Mouse (Mus musculus) forebrain, embryonic 13.5 days (tissue): ENCODE measurements around the gene Pnkp. TPM values are rescaled to one million over a fixed set of nuclear protein-coding genes. Genes with fewer than 3 reads are reported as not detected.

Experiments used
- ATAC-seq: fragments of 200-750 bp; cut with Nextera tagmentation; 2 replicates; pipeline ENCODE4 v1.8.0; 2017
- H3K27ac ChIP-seq: fragments of 300-500 bp; sonication (generic); 2 replicates; pipeline ENCODE4 v1.5.1; 2015; ENCODE audit warnings: inconsistent platforms, mild to moderate bottlenecking, moderate library complexity
- H3K27me3 ChIP-seq: fragments of 300-500 bp; sonication (generic); 2 replicates; pipeline ENCODE4 v1.6.1; 2015; ENCODE audit warnings: mild to moderate bottlenecking, inconsistent platforms
- H3K36me3 ChIP-seq: fragments of 300-500 bp; sonication (generic); 2 replicates; pipeline ENCODE4 v1.6.1; 2015; ENCODE audit warnings: mild to moderate bottlenecking, inconsistent platforms; ENCODE audit not compliant: poor library complexity, severe bottlenecking
- H3K4me1 ChIP-seq: fragments of 300-500 bp; sonication (generic); 2 replicates; pipeline ENCODE4 v1.6.1; 2015; ENCODE audit warnings: inconsistent platforms
- H3K4me2 ChIP-seq: fragments of 300-500 bp; sonication (generic); 2 replicates; pipeline ENCODE4 v1.6.1; 2015; ENCODE audit warnings: inconsistent platforms, mild to moderate bottlenecking, moderate library complexity
- H3K4me3 ChIP-seq: fragments of 300-500 bp; sonication (generic); 2 replicates; pipeline ENCODE4 v1.5.1; 2015; ENCODE audit warnings: mild to moderate bottlenecking, inconsistent platforms
- H3K9ac ChIP-seq: fragments of 300-500 bp; sonication (generic); 2 replicates; pipeline ENCODE4 v1.6.1; 2015; ENCODE audit warnings: mild to moderate bottlenecking, inconsistent platforms
- H3K9me3 ChIP-seq: fragments of 300-500 bp; sonication (generic); replicated peaks from 2 replicates; pipeline ENCODE4 v1.6.1; 2016; ENCODE audit warnings: inconsistent platforms
- WGBS: fragments of 180-500 bp; shearing (Covaris S2); methylation state at CpG from one replicate; pipeline ENCODE4 v1.1.7; 2015; 5-methylcytosine and 5-hydroxymethylcytosine counted together
- polyA plus RNA-seq: library from polyadenylated mRNA; unstranded; fragments of >200 nt; fragmentation: Nextera tagmentation; extraction: Ambion mirVana; gene quantifications from 2 replicates; pipeline ENCODE4 v1.2.1, GENCODE M21; 2015

Pnkp gene
- polyA plus RNA-seq = 34.9 and 38.1 TPM in 2 replicates

DNA sequence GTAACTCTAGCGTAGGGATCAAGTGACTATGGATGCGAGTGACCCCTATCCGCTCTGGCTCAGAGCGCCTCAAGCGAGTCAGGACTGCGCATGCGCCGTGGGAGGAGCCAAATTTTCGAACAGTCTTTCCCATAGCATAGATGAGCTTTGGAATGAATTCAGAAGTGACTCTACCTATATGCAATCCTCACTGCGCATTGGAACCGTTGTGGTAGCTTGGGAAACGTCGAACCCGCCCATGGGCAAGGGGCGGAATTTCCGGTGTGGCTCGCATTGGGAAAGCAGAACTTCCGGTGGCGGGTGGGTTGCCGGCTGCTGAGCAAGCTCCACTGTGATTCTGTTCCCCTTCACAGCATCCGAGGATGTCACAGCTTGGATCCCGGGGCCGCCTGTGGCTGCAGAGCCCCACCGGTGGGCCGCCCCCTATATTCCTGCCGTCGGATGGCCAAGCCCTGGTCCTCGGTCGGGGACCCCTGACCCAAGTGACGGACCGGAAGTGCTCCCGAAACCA lies at the start of gene Pnkp:
TSS of gene Pnkp (plus strand) at position 98 of the 511 bp plus-strand sequence.
- H3K27ac ChIP-seq = peak within 1 kb of the TSS; percentile 94
- under 1% methylated on average over 32 of the region's 32 CpGs for WGBS
- H3K27me3 ChIP-seq = no peaks in the 10 kb centered on the region
- H3K9me3 ChIP-seq = no peaks in the 10 kb centered on the region
- peak within 1 kb of the TSS; percentile 87 for H3K9ac ChIP-seq
- peak within 1 kb of the TSS; percentile 98 for H3K4me2 ChIP-seq
- ATAC-seq = peak; percentile 57
- H3K36me3 ChIP-seq = peaks cover 30% of the 10 kb centered on the region
- H3K4me1 ChIP-seq = peaks cover 64% of the 10 kb centered on the region
- peak within 1 kb of the TSS; percentile 78 for H3K4me3 ChIP-seq

DNA sequence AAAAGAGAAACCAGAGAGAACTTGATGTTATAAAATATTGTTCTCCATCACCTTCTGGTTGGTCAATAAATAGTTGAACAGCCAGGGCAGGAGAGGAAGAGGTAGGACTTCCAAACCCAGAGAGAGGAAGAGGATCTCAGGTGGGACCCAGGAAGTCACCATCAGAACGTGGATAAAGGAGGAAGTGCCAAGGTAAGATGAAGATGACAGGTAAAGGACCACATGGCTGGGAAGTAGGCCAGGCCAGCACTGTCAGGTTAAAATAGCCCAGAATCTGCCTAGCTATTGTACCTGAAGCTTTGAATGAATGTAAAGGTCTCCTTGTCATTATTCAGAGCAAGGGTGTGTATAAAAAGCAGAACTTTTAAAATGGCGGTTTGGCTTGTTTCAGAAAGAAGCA lies 48.0 kb upstream of the Pnkp start:
- no peak overlapping the region for H3K27ac ChIP-seq
- H3K9ac ChIP-seq = no peak overlapping the region
- H3K27me3 ChIP-seq = no peaks in the 10 kb centered on the region
- H3K4me2 ChIP-seq = no peak overlapping the region
- H3K4me3 ChIP-seq = no peak overlapping the region
- peaks cover 16% of the 10 kb centered on the region; the same call in 1 of the 2 replicates for H3K36me3 ChIP-seq
- WGBS = 91% methylated on average over 2 of the region's 2 CpGs
- ATAC-seq = no peak
- H3K4me1 ChIP-seq = no peaks in the 10 kb centered on the region
- H3K9me3 ChIP-seq = no peaks in the 10 kb centered on the region

DNA sequence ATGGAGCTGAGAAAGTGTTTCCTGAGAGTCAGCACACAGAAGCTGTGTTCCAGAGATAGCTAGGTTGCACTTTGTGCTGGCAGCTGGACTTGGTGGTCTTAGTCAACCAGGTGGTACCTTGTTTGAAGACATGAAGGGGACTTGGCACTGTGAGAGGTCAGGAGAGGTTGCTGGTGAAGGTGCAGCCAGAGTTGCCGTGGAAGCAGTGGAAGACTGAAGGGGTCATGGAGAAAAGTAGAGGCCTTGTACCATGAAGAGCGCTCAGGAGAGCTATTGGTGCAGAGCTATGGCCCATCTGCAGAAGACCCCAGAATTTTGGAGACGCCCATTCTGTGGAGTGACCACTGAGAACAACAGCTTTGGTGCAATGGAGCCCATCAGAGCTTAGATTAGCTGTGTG lies 47.5 kb upstream of the Pnkp start:
- Histone ChIP-seq H3K27ac (no peak overlapping the region), H3K4me1 (no peaks in the 10 kb centered on the region), H3K4me2 (no peak overlapping the region), H3K9me3 (no peaks in the 10 kb centered on the region), H3K27me3 (no peaks in the 10 kb centered on the region), H3K36me3 (peaks cover 17% of the 10 kb centered on the region; the same call in 1 of the 2 replicates), H3K4me3 (no peak overlapping the region), H3K9ac (no peak overlapping the region)
- 94% methylated on average over 3 of the region's 3 CpGs for WGBS
- ATAC-seq = no peak

DNA sequence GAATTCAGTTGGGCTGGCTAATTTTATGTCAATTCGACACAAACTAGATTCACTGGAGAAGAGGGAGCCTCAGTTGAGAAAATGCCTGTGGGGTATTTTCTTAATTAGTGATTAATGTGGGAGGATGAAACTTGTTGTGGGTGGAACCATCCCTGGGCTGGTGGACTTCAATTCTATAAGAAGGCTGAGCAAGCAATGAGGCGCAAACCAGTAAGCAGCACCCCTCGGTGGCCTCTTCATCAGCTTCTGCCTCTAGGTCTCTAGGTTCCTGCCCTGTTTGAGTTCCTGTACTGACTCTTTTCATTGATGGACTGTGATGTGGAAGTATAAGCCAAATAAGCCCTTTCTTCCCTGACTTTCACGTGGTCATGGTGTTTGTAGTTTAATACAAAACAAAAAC lies 46.6 kb upstream of the Pnkp start:
- Histone ChIP-seq H3K4me1 (peaks cover 8% of the 10 kb centered on the region), H3K9me3 (no peaks in the 10 kb centered on the region), H3K27ac (no peak overlapping the region), H3K36me3 (peaks cover 17% of the 10 kb centered on the region; the same call in 1 of the 2 replicates), H3K9ac (no peak overlapping the region), H3K27me3 (no peaks in the 10 kb centered on the region), H3K4me2 (no peak overlapping the region), H3K4me3 (no peak overlapping the region)
- no peak for ATAC-seq
- WGBS = 83% methylated on average over 4 of the region's 4 CpGs

DNA sequence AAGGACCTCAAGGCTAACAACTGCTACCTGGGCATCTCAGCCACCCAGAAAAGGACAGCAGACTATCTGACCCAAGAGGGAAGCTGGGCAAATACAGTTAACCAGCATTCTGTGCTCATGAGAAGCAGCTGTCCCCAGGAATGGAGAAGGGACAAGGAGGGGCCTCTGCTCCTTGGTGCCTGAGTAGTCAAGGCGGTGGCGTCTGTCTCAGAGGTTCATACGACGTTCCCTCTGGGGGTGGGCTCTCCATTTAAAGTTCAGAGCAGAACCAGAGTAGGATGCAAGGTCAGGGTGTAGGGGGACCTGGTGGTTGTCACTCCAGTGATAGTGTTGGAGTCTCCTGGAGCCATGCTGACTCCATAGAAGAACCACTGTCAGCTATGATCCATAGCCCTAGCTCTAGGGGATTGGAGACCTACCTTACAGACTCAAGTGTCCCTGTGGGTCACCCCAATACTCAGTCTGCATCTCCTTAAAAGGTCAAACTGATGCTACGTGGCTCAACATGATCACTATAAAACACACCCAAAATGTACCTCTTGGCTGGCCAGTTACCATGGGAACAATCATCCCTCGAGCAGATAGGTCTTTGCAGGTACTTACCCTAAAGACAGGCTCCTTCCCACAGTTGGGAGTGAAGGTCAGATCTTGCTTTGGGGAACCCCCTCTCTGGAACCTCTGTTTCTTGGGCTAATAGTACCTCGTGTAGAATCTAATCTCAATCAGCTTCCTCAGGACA lies 46.0 kb upstream of the Pnkp start:
- WGBS = 88% methylated on average over 7 of the region's 7 CpGs
- no peak for ATAC-seq

DNA sequence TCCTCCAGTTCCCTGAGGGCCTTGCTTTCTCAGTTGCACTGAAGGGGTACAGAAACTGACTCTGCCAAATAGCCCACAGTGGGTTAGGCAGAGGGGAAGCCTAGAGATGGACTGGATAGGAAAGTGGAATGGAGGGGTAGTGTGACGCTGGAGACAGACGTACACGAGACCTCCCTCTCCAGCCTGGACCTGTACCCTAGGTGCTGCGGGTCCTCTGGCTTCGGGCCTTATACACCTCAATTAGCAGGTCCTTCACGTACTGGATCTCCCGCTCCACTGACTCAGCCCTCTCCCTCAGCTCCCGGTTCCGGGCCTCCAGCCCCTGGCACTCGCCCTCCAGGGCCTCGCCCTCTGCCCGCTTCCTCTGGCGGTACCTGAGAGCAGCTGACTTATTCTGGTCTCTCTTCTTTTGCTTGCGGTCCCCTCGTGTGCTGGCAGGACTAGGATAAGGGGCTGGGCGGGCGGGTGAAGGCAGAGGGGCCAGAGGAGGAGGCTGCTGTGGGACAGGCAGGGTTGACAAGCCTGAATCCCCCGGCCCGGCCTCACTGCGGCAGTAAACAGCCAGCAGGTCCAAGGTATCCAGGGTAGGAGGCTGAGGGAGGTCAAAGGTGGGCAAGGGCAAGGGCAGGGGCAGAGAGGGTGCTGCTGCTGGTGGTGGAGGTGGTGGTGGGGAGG lies 44.2 kb upstream of the Pnkp start:
- no peaks in the 10 kb centered on the region for H3K27me3 ChIP-seq
- no peak overlapping the region for H3K4me3 ChIP-seq
- WGBS = 89% methylated on average over 20 of the region's 20 CpGs
- no peak for ATAC-seq
- H3K9me3 ChIP-seq = no peaks in the 10 kb centered on the region
- H3K9ac ChIP-seq = no peak overlapping the region
- peaks cover 17% of the 10 kb centered on the region; the same call in 1 of the 2 replicates for H3K36me3 ChIP-seq
- no peak overlapping the region for H3K27ac ChIP-seq
- H3K4me1 ChIP-seq = peaks cover 18% of the 10 kb centered on the region
- no peak overlapping the region for H3K4me2 ChIP-seq

More for the DNA sequence above, 46.0 kb upstream of the Pnkp start:
- Histone ChIP-seq H3K4me3 (no peak overlapping the region), H3K27me3 (no peaks in the 10 kb centered on the region), H3K36me3 (peaks cover 17% of the 10 kb centered on the region; the same call in 1 of the 2 replicates), H3K27ac (no peak overlapping the region), H3K4me1 (peaks cover 8% of the 10 kb centered on the region), H3K9ac (no peak overlapping the region), H3K9me3 (no peaks in the 10 kb centered on the region), H3K4me2 (no peak overlapping the region)

DNA sequence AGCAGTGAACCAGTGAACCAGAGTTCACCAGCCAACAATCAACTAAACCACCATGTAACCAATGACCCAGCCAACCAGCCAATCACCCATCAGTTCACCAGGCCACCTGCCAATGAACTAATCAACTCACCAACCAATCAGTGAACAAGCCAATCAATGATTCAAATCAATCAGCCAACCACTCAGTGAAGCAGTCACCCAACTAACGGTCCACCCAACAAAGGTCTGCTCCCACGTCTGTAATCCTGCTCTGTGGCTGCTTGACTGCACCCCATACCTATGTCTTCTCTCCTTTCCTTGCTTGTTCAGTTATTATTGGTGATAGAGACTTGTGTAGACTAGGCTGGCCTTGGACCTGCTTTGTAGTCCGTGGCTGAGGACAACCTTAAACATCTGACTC lies 43.0 kb upstream of the Pnkp start:
- Histone ChIP-seq H3K4me3 (no peak overlapping the region), H3K9ac (no peak overlapping the region), H3K4me2 (no peak overlapping the region), H3K27me3 (no peaks in the 10 kb centered on the region), H3K36me3 (peaks cover 17% of the 10 kb centered on the region; the same call in 1 of the 2 replicates), H3K27ac (no peak overlapping the region), H3K4me1 (peaks cover 30% of the 10 kb centered on the region), H3K9me3 (no peaks in the 10 kb centered on the region)
- no peak for ATAC-seq
- 83% methylated on average over 3 of the region's 3 CpGs for WGBS

DNA sequence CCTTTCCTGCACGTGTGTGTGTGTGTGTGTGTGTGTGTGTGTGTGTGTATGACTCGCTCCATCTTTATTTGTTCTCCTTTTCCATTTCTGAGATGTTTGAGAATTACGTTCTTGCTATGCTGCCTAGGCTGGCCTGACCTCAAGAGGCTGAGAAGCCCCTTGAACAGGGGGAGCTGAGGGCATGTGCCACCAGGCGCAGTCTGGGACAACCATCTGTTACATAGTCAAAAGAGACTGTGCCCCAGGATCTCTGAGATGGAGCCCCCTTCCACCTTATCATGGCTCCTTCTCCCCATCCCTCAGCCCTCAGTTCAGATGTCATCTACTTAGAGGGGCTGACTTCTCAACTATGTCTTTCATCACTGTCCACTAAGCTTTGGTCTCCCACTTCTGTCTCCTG lies 42.5 kb upstream of the Pnkp start:
- ATAC-seq = no peak
- H3K27ac ChIP-seq = no peak overlapping the region
- WGBS = 89% methylated on average over 4 of the region's 4 CpGs
- no peaks in the 10 kb centered on the region for H3K9me3 ChIP-seq
- H3K4me2 ChIP-seq = peak overlapping the region; percentile 84; the same call in 1 of the 2 replicates
- peak overlapping the region; percentile 84; the same call in 1 of the 2 replicates for H3K4me3 ChIP-seq
- no peak overlapping the region for H3K9ac ChIP-seq
- peaks cover 17% of the 10 kb centered on the region; the same call in 1 of the 2 replicates for H3K36me3 ChIP-seq
- H3K27me3 ChIP-seq = no peaks in the 10 kb centered on the region
- peaks cover 35% of the 10 kb centered on the region for H3K4me1 ChIP-seq

DNA sequence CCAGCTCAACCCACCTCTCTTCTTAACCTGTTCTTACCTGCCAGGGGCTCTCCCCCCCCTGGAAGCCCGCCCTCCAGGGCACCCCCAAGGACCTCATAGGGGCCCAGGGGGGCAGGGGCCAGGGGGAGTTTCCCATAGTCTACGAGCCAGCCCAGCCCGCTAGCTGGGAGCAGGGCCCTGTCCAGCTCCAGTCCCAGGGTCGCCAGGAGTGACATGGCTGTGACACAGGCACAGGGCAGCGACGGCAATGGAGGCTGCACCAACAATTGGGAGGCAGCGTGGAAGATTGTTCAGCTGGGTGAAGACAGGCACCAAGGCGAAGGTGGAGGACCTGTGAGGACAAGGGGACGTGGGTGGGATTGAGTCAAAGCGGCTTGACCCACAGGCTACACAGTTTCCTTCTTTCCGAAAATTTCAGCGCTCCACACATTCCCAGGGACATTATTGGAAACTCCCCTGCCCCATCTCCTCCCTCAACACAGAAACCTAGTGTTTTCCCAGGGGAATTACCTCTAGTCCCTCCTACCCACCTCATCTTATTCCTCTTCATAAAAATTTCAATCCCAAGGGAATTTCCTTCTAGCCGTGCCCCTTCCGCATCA lies 41.9 kb upstream of the Pnkp start:
- Histone ChIP-seq H3K4me3 (peak overlapping the region; percentile 84), H3K9ac (peak overlapping the region; percentile 56), H3K4me1 (peaks cover 41% of the 10 kb centered on the region), H3K9me3 (no peaks in the 10 kb centered on the region), H3K27me3 (no peaks in the 10 kb centered on the region), H3K36me3 (peaks cover 17% of the 10 kb centered on the region; the same call in 1 of the 2 replicates), H3K4me2 (peak overlapping the region; percentile 84), H3K27ac (peak overlapping the region; percentile 94)
- no peak for ATAC-seq
- 22% methylated on average over 14 of the region's 14 CpGs for WGBS

DNA sequence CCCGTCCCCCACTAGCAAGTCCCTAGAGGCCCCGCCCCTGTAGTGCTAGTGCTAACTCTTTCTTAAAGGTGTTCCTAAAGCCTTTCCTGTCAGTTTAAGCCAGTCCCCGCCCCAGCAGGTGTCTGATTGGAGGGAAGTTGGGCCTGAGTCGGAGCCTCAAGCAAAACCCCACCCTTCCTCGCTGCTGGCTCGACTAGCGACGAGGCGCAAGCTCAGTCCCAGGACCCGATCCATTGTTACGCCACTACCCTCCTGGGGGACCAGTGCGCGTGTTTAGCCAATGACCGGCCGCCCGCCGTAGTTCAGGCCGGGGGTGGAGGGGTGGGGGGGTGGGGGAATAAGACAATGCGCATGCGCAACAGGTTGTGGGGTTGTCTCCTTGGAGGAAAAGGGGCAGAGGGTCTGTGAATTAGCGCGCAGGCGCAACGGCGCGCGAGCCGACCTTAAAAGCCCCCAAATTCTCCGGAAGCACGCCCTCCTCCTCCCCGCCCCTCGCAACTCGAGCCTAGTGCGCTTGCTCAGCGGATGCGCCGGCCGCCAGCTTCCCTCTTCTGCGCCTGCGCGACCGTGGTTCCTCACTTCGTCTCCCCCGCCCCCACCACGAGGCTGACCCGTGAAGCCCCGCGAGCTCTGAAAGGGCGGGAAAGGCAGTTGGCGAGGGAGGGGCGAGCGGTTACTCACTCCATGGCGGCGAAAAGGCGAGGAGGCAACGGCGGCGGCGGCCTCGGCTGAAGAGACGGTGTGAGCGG lies 41.0 kb upstream of the Pnkp start, which contains the start of the genes Nup62 and Il4i1:
TSS of gene Nup62 (plus strand) at position 368 of the 749 bp plus-strand sequence.
TSS of gene Il4i1 (plus strand) at position 667 of the 749 bp plus-strand sequence.
- peaks cover 47% of the 10 kb centered on the region for H3K4me1 ChIP-seq
- peak within 1 kb of the TSS; percentile 84 for H3K4me2 ChIP-seq
- peak within 1 kb of the TSS; percentile 94 for H3K27ac ChIP-seq
- ATAC-seq = peak; percentile 93
- H3K9me3 ChIP-seq = no peaks in the 10 kb centered on the region
- peaks cover 17% of the 10 kb centered on the region; the same call in 1 of the 2 replicates for H3K36me3 ChIP-seq
- peak within 1 kb of the TSS; percentile 95 for H3K9ac ChIP-seq
- whole genome bisulfite sequencing = under 1% methylated on average over 58 of the region's 62 CpGs
- no peaks in the 10 kb centered on the region for H3K27me3 ChIP-seq
- H3K4me3 ChIP-seq = peak within 1 kb of the TSS; percentile 84

DNA sequence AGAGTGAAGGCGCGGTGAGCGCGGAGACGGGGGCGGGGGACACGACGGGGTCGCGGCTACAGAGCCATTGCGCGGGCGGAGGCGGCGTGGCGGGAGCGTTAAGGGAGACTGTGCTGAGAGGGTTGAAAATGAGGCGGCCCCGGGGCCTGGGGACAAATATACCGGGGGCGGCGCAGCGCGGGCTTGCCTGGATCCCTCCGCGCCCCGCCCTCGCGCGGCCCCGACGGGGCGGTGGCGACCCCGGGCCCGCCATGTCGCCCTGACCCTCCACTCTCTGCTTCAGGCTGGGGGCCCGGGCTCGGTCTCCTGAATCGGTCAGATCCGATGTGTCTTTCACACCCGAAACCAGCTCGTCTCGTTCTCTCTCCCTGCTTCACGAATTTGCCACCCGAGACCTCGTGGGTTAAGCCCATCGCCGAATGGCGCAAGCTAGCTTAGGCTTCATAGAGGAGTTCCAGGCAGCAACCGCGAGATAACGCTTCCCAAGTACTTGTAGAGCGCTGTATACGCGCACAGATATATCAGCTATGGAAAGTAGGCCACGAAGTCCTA lies 40.4 kb upstream of the Pnkp start, which contains the start of gene Atf5:
TSS of gene Atf5 (minus strand) at position 189 of the 552 bp plus-strand sequence.
- Histone ChIP-seq H3K4me3 (peak within 1 kb of the TSS; percentile 84), H3K27ac (peak within 1 kb of the TSS; percentile 94), H3K4me2 (peak within 1 kb of the TSS; percentile 84), H3K9me3 (no peaks in the 10 kb centered on the region), H3K4me1 (peaks cover 51% of the 10 kb centered on the region), H3K9ac (peak within 1 kb of the TSS; percentile 95), H3K27me3 (no peaks in the 10 kb centered on the region), H3K36me3 (peaks cover 17% of the 10 kb centered on the region; the same call in 1 of the 2 replicates)
- WGBS = under 1% methylated on average over 52 of the region's 57 CpGs
- peak; percentile 46 for ATAC-seq
